Mouse (Mus musculus) heart, embryonic 14.5 days (tissue): ENCODE measurements around the gene Ptpn18. TPM values are rescaled to one million over a fixed set of nuclear protein-coding genes. Genes with fewer than 3 reads are reported as not detected.
"Not testable (repeated sequence)": the region's sequence is repeated elsewhere in the genome, so short reads cannot be mapped to it uniquely, and the experiment has no call there.

Experiments used
- ATAC-seq: fragments of 200-750 bp; cut with Nextera tagmentation; 2 replicates; pipeline ENCODE4 v1.8.0; 2017; ENCODE audit warnings: low read depth, moderate TSS enrichment; ENCODE audit not compliant: insufficient number of reproducible peaks, insufficient read depth, low FRiP score
- H3K27ac ChIP-seq, 2 experiments: fragments of 200-500 bp in 1 of 2; fragments of 300-500 bp in 1 of 2; sonication (generic) in 1 of 2; replicated peaks in 1 of 2; 2 replicates each; pipeline ENCODE4 v1.5.1; 2012 to 2014; ENCODE audit warnings: low read depth in 2 of 2, low read length in 2 of 2, control low read depth in 1 of 2, mild to moderate bottlenecking in 1 of 2, mixed read lengths in 1 of 2; ENCODE audit not compliant: control insufficient read depth in 1 of 2, insufficient read depth in 1 of 2
- H3K27me3 ChIP-seq: fragments of 300-500 bp; sonication (generic); 2 replicates; pipeline ENCODE4 v1.6.1; 2014; ENCODE audit warnings: mild to moderate bottlenecking, low read length, control low read depth; ENCODE audit not compliant: control insufficient read depth, insufficient read depth
- H3K36me3 ChIP-seq: fragments of 300-500 bp; sonication (generic); 2 replicates; pipeline ENCODE4 v1.6.1; 2014; ENCODE audit warnings: mild to moderate bottlenecking, control low read depth, low read length, mixed read lengths; ENCODE audit not compliant: control insufficient read depth, insufficient read depth
- H3K4me1 ChIP-seq, 2 experiments: fragments of 200-500 bp in 1 of 2; fragments of 300-500 bp in 1 of 2; sonication (generic) in 1 of 2; 2 replicates each; pipeline ENCODE4 v1.6.1; 2012 to 2014; ENCODE audit warnings: low read length in 2 of 2, control low read depth in 1 of 2, mixed read lengths in 1 of 2; ENCODE audit not compliant: control insufficient read depth in 2 of 2, insufficient read depth in 2 of 2
- H3K4me2 ChIP-seq: fragments of 300-500 bp; sonication (generic); 2 replicates; pipeline ENCODE4 v1.6.1; 2014; ENCODE audit warnings: mild to moderate bottlenecking, low read length
- H3K4me3 ChIP-seq, 2 experiments: fragments of 200-500 bp in 1 of 2; fragments of 300-500 bp in 1 of 2; sonication (generic) in 1 of 2; 2 replicates each; pipeline ENCODE4 v1.5.1; 2012 to 2014; ENCODE audit warnings: low read length in 2 of 2, mild to moderate bottlenecking in 2 of 2, control low read depth in 1 of 2, low read depth in 1 of 2, moderate library complexity in 1 of 2; ENCODE audit not compliant: control insufficient read depth in 1 of 2, insufficient read depth in 1 of 2
- H3K9ac ChIP-seq: fragments of 300-500 bp; sonication (generic); 2 replicates; pipeline ENCODE4 v1.6.1; 2014; ENCODE audit warnings: mild to moderate bottlenecking, low read length
- H3K9me3 ChIP-seq: fragments of 300-500 bp; sonication (generic); 2 replicates; pipeline ENCODE4 v1.6.1; 2016; ENCODE audit warnings: low read length, control low read depth; ENCODE audit not compliant: control insufficient read depth
- WGBS: fragments of 180-500 bp; shearing (Covaris S2); extraction: QIAGEN DNeasy Blood & Tissue Kit; methylation state at CpG from one replicate; pipeline ENCODE4 v1.1.7; 2014; 5-methylcytosine and 5-hydroxymethylcytosine counted together
- polyA plus RNA-seq: library from polyadenylated mRNA; unstranded; fragments of >200 nt; fragmentation: Nextera tagmentation; extraction: Ambion mirVana; gene quantifications from 2 replicates; pipeline ENCODE4 v1.2.1, GENCODE M21; 2014

The Ptpn18 gene
- polyA plus RNA-seq, 1 experiment from 2014 or later = 16.3 TPM

- Histone ChIP-seq H3K36me3 (peaks cover 23% of the 10 kb centered on the region), H3K27me3 (no peaks in the 10 kb centered on the region), H3K27ac (peak overlapping the region; percentile 20 to 67; a peak in 3 of 4 replicates), H3K4me3 (peak overlapping the region; percentile 43 to 70), H3K4me2 (peak overlapping the region; percentile 68), H3K4me1 (peaks cover 8 to 13% of the 10 kb centered on the region in 2 experiments), H3K9ac (peak overlapping the region; percentile 60), H3K9me3 (peaks cover 24% of the 10 kb centered on the region)
- no peak for ATAC-seq
- 11% methylated on average over 19 of the region's 19 CpGs for WGBS
Observed at GRCm38 (mm10) chr1:34433891-34434521, 25.6 kb upstream of the Ptpn18 start.

GRCm38 (mm10) chr1:34434660-34435160 lies 24.9 kb upstream of the Ptpn18 start:
- peak overlapping the region; percentile 87 to 93 for H3K27ac ChIP-seq
- H3K27me3 ChIP-seq = no peaks in the 10 kb centered on the region
- H3K4me2 ChIP-seq = peak overlapping the region; percentile 68
- no peak for ATAC-seq
- peak overlapping the region; percentile 70 to 97 for H3K4me3 ChIP-seq
- peaks cover 23% of the 10 kb centered on the region for H3K9me3 ChIP-seq
- WGBS = under 1% methylated on average over 30 of the region's 30 CpGs
- peak overlapping the region; percentile 80 for H3K9ac ChIP-seq
- peaks cover 23% of the 10 kb centered on the region for H3K36me3 ChIP-seq
- H3K4me1 ChIP-seq = peaks cover 8 to 13% of the 10 kb centered on the region in 2 experiments

- Histone ChIP-seq H3K4me2 (peak overlapping the region; percentile 68), H3K9me3 (peaks cover 16% of the 10 kb centered on the region), H3K27ac (peak overlapping the region; percentile 87 to 93), H3K9ac (peak overlapping the region; percentile 80), H3K4me3 (peak overlapping the region; percentile 70 to 97), H3K27me3 (no peaks in the 10 kb centered on the region), H3K4me1 (peaks cover 10 to 16% of the 10 kb centered on the region in 2 experiments), H3K36me3 (peaks cover 23% of the 10 kb centered on the region)
- 34% methylated on average over 8 of the region's 8 CpGs for WGBS
- ATAC-seq = no peak
Observed at GRCm38 (mm10) chr1:34435371-34436120, 24.0 kb upstream of the Ptpn18 start.

GRCm38 (mm10) chr1:34436374-34436773 lies 23.2 kb upstream of the Ptpn18 start:
- Histone ChIP-seq H3K4me1 (peaks cover 10 to 20% of the 10 kb centered on the region in 2 experiments), H3K9ac (no peak overlapping the region), H3K27ac (no peak overlapping the region), H3K9me3 (peaks cover 8% of the 10 kb centered on the region), H3K4me3 (no peak overlapping the region), H3K27me3 (no peaks in the 10 kb centered on the region), H3K36me3 (peaks cover 25% of the 10 kb centered on the region), H3K4me2 (no peak overlapping the region)
- no peak for ATAC-seq
- 85% methylated on average over 3 of the region's 3 CpGs for WGBS

- not testable (repeated sequence) for H3K4me2 ChIP-seq, ATAC-seq, H3K4me3 ChIP-seq, H3K27me3 ChIP-seq, H3K9me3 ChIP-seq, H3K9ac ChIP-seq, H3K27ac ChIP-seq
- 93% methylated on average over 8 of the region's 8 CpGs for WGBS
- Histone ChIP-seq H3K4me1 (peaks cover 8 to 20% of the 10 kb centered on the region in 2 experiments), H3K36me3 (peaks cover 32% of the 10 kb centered on the region)
Observed at GRCm38 (mm10) chr1:34437366-34437765, 22.2 kb upstream of the Ptpn18 start.

GRCm38 (mm10) chr1:34438381-34439051 lies 21.0 kb upstream of the Ptpn18 start:
- WGBS = 35% methylated on average over 17 of the region's 20 CpGs
- H3K4me1 ChIP-seq = peaks cover 7 to 20% of the 10 kb centered on the region in 2 experiments
- H3K9me3 ChIP-seq = no peaks in the 10 kb centered on the region
- H3K9ac ChIP-seq = peak overlapping the region; percentile 73
- no peaks in the 10 kb centered on the region for H3K27me3 ChIP-seq
- H3K27ac ChIP-seq = 0 out of 4 replicates have a peak overlapping the region, but pooled peaks of 1 of the 2 experiments have one; percentile 39
- peak overlapping the region; percentile 75 for H3K4me2 ChIP-seq
- H3K4me3 ChIP-seq = peak overlapping the region; percentile 62 to 88
- no peak for ATAC-seq
- peaks cover 43% of the 10 kb centered on the region for H3K36me3 ChIP-seq

- H3K27ac ChIP-seq = peak within 1 kb of the TSS; percentile 39 to 80
- H3K9me3 ChIP-seq = no peaks in the 10 kb centered on the region
- peak within 1 kb of the TSS; percentile 75 for H3K4me2 ChIP-seq
- peaks cover 51% of the 10 kb centered on the region for H3K36me3 ChIP-seq
- no peaks in the 10 kb centered on the region for H3K27me3 ChIP-seq
- WGBS = under 1% methylated on average over 48 of the region's 48 CpGs
- H3K9ac ChIP-seq = peak within 1 kb of the TSS; percentile 73
- H3K4me1 ChIP-seq = peaks cover 3 to 14% of the 10 kb centered on the region in 2 experiments
- H3K4me3 ChIP-seq = peak within 1 kb of the TSS; percentile 62 to 88
- peak; percentile 94 for ATAC-seq
Observed at GRCm38 (mm10) chr1:34439215-34439960, 20.2 kb upstream of the Ptpn18 start, which contains the start of the genes Ccdc115 and Imp4. Ccdc115 (minus strand) TSS chr1:34439672. Imp4 (plus strand) TSS chr1:34439851.
